Mouse (Mus musculus) naive thymus-derived CD4-positive, alpha-beta T cell, adult 5 months (primary cell): ENCODE data around the gene 4922502D21Rik. TPM values are rescaled to one million over a fixed set of nuclear protein-coding genes. Genes with fewer than 3 reads are reported as not detected.

Experiments used
- polyA plus RNA-seq: library from polyadenylated mRNA; unstranded; fragments of 100-300 nt; shearing (Covaris generic); gene quantifications from one replicate; pipeline ENCODE4 v1.2.1, GENCODE M21; 2017

4922502D21Rik gene
- not detected for polyA plus RNA-seq

GRCm38 (mm10) chr6:129331610-129332009 lies at the start of gene 4922502D21Rik:
Gene 4922502D21Rik (minus strand): TSS chr6:129331796.

GRCm38 (mm10) chr6:129342391-129342790 lies 10.8 kb upstream of the 4922502D21Rik start, which contains the start of gene Clec12a:
Gene Clec12a (plus strand): TSS chr6:129342691.

GRCm38 (mm10) chr6:129275220-129275619 lies 56.4 kb downstream of the 4922502D21Rik start, which contains the start of gene Cd69:
Gene Cd69 (minus strand): TSS chr6:129275436.

Other genes starting within 250 kb of the 4922502D21Rik start
- gene Clec2e, start 230.9 kb downstream of the 4922502D21Rik start, polyA plus RNA-seq = not detected
- 11.0 TPM for gene Clec2d, start 151.2 kb downstream of the 4922502D21Rik start, polyA plus RNA-seq
- 160 TPM for gene Cd69, start 56.4 kb downstream of the 4922502D21Rik start, polyA plus RNA-seq
- gene Clec12a, start 10.9 kb upstream of the 4922502D21Rik start, polyA plus RNA-seq = not detected
- gene Clec12b, start 54.1 kb upstream of the 4922502D21Rik start, polyA plus RNA-seq = not detected
- 0.32 TPM for gene Clec1b, start 65.5 kb upstream of the 4922502D21Rik start, polyA plus RNA-seq
- gene Clec9a, start 77.1 kb upstream of the 4922502D21Rik start, polyA plus RNA-seq = not detected
- not detected for gene Clec1a, start 120.2 kb upstream of the 4922502D21Rik start, polyA plus RNA-seq
- gene Olr1, start 175.4 kb upstream of the 4922502D21Rik start, polyA plus RNA-seq = not detected
- gene Tmem52b, start 180.8 kb upstream of the 4922502D21Rik start, polyA plus RNA-seq = not detected
- 5.0 TPM for gene Gabarapl1, start 201.4 kb upstream of the 4922502D21Rik start, polyA plus RNA-seq
- gene Klre1, start 246.1 kb upstream of the 4922502D21Rik start, polyA plus RNA-seq = not detected